Comparison of ENCODE assay signal across 8 mouse cellular contexts in the genomic region with DNA sequence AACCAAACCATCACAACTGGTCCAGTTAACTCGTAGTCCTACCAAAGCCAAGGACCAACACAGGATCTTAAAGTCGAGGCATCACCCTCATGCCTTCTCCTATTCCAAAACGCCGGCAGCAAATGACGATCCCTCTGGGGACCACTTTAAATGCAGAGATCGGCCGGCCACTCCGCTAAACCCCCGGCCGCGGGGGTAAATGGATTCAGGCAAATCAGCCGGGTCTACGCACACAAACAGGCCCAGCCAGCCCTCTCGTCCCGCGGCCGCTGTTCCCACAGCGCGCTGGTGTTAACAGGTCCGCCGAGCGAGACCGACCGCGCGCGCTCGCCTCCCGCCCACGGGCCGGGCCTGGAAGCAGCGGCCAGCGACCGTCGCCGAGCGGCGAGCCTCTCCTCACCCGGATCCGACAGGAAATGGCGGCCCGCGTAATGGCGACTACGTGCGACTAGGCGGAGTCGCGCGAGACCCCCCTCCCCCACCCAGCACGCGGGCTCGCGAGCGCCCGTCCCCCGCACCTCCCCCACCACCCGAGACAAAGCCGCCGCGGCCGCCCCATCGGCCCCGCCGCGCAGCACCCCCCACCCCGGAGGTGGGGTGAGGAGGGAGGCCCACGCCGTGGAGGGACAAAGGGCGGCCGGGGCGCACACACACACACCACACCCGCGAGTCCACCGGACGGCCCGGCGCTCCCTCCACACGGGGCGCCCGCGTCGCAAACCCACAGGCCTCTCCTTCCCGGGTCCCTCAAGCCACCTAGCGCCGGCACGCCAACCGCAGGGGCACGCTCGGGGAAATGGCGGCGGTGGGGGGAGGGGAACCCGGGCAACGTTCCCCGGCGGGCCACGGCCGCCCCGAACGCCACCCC. TPM values are rescaled to one million over a fixed set of nuclear protein-coding genes. Genes with fewer than 3 reads are reported as not detected.
A peak's percentile ranks its signal among the peaks of the same experiment; 100 is the strongest.
DNase-seq lines count a peak whose midpoint lies in the region; ATAC-seq and TF ChIP-seq lines count a peak whose summit lies in the region.

No protein-coding gene starts in this region.

- peaks cover 38% of the 10 kb centered on the region for H3K4me1 ChIP-seq in E14TG2a.4 (replicated peaks; ENCODE audit: low read depth, low read length)
- H3K4me1 ChIP-seq in forebrain, embryonic 13.5 days = peaks cover 17% of the 10 kb centered on the region
- H3K4me1 ChIP-seq in lung, adult 2 months (ENCODE audit: control insufficient read depth, insufficient read depth, low read length) = no peaks in the 10 kb centered on the region; the same call in 1 of the 2 replicates
- peaks cover 11% of the 10 kb centered on the region for H3K4me1 ChIP-seq in neural tube, embryonic 14.5 days (ENCODE audit: control insufficient read depth, insufficient read depth, low read length)
- H3K4me1 ChIP-seq in testis, adult 2 months (ENCODE audit: control insufficient read depth, insufficient read depth, low read length) = peaks cover 7% of the 10 kb centered on the region

- intact Hi-C loops in heart, postnatal 25 days (cut with DNase I) = loop anchor here (2.0 kb wide), 1 partner anchor 17 kb away; a partner anchor contains a TSS

- under 1% methylated on average over 80 of the region's 100 CpGs for WGBS in forebrain, embryonic 13.5 days
- under 1% methylated on average over 86 of the region's 100 CpGs for WGBS in lung, adult 2 months
- WGBS in neural tube, embryonic 14.5 days = under 1% methylated on average over 74 of the region's 100 CpGs

- peaks cover 48% of the 10 kb centered on the region for H3K36me3 ChIP-seq in E14TG2a.4 (ENCODE audit: insufficient read depth, low read length)
- peaks cover 23% of the 10 kb centered on the region for H3K36me3 ChIP-seq in forebrain, embryonic 13.5 days (ENCODE audit: poor library complexity, severe bottlenecking)
- H3K36me3 ChIP-seq in neural tube, embryonic 14.5 days (ENCODE audit: control insufficient read depth, insufficient read depth, low read length) = peaks cover 29% of the 10 kb centered on the region
- H3K36me3 ChIP-seq in testis, adult 2 months (ENCODE audit: control insufficient read depth, insufficient read depth, low read length) = no peaks in the 10 kb centered on the region; the same call in 1 of the 2 replicates

- TF ChIP-seq CTCF in E14TG2a.4 (conservative IDR thresholded peaks at IDR 0.05; ENCODE audit: low read length) = no peak
- TF ChIP-seq CTCF in brain, embryonic 14.5 days (IDR thresholded peaks at IDR 0.05; ENCODE audit: borderline replicate concordance, extremely low read depth, insufficient read depth, insufficient read length) = no peak
- TF ChIP-seq CTCF in layer of hippocampus, adult 2 months (conservative IDR thresholded peaks at IDR 0.05) = peak; percentile 38
- no peak for TF ChIP-seq CTCF in lung, adult 2 months (IDR thresholded peaks at IDR 0.05; ENCODE audit: insufficient read depth, low read length)
- no peak for TF ChIP-seq CTCF in testis, adult 2 months (IDR thresholded peaks at IDR 0.05; ENCODE audit: control insufficient read depth, insufficient read depth, insufficient replicate concordance, low read depth, low read length)

- no peaks in the 10 kb centered on the region for H3K9me3 ChIP-seq in E14TG2a.4 (ENCODE audit: low read length)
- no peaks in the 10 kb centered on the region for H3K9me3 ChIP-seq in forebrain, embryonic 13.5 days (replicated peaks)
- H3K9me3 ChIP-seq in neural tube, embryonic 14.5 days (ENCODE audit: control insufficient read depth, low read length) = no peaks in the 10 kb centered on the region

- DNase-seq in brain, embryonic 14.5 days (ENCODE audit: low read depth) = peak; percentile 89
- peak; percentile 44 for DNase-seq in heart, postnatal 25 days (ENCODE audit: low spot score)
- DNase-seq in layer of hippocampus, adult 2 months (ENCODE audit: low spot score in 2 of 2) = peak; percentile 63 to 73
- peak; percentile 64 for DNase-seq in lung, adult 2 months

- peak overlapping the region; percentile 95 for H3K4me3 ChIP-seq in E14TG2a.4 (replicated peaks; ENCODE audit: low read length)
- peak overlapping the region; percentile 99 for H3K4me3 ChIP-seq in forebrain, embryonic 13.5 days
- peak overlapping the region; percentile 93 for H3K4me3 ChIP-seq in layer of hippocampus, adult 2 months
- H3K4me3 ChIP-seq in lung, adult 2 months (replicated peaks; ENCODE audit: extremely low read depth, low read depth, low read length) = peak overlapping the region; percentile 99
- H3K4me3 ChIP-seq in neural tube, embryonic 14.5 days (ENCODE audit: low read depth, low read length) = peak overlapping the region; percentile 100
- peak overlapping the region; percentile 99 for H3K4me3 ChIP-seq in testis, adult 2 months (ENCODE audit: control insufficient read depth, low read depth, low read length)

- peak overlapping the region; percentile 82 for H3K4me2 ChIP-seq in forebrain, embryonic 13.5 days
- peak overlapping the region; percentile 95 for H3K4me2 ChIP-seq in neural tube, embryonic 14.5 days (ENCODE audit: low read depth, low read length)

- ATAC-seq in forebrain, embryonic 13.5 days = peak; percentile 31
- peak; percentile 54 for ATAC-seq in neural tube, embryonic 14.5 days (ENCODE audit: low read depth)

- H3K9ac ChIP-seq in forebrain, embryonic 13.5 days = peak overlapping the region; percentile 100
- peak overlapping the region; percentile 100 for H3K9ac ChIP-seq in neural tube, embryonic 14.5 days (replicated peaks; ENCODE audit: low read depth, low read length)

- H3K27ac ChIP-seq in forebrain, embryonic 13.5 days = peak overlapping the region; percentile 100
- H3K27ac ChIP-seq in layer of hippocampus, adult 2 months = peak overlapping the region; percentile 99
- H3K27ac ChIP-seq in neural tube, embryonic 14.5 days (ENCODE audit: low read depth, low read length) = peak overlapping the region; percentile 100
- H3K27ac ChIP-seq in testis, adult 2 months (ENCODE audit: control insufficient read depth, insufficient read depth, low read depth, low read length) = peak overlapping the region; percentile 100

- H3K27me3 ChIP-seq in E14TG2a.4 (ENCODE audit: insufficient read depth, low read length) = no peaks in the 10 kb centered on the region
- no peaks in the 10 kb centered on the region for H3K27me3 ChIP-seq in forebrain, embryonic 13.5 days
- H3K27me3 ChIP-seq in neural tube, embryonic 14.5 days (ENCODE audit: control insufficient read depth, insufficient read depth, low read length) = no peaks in the 10 kb centered on the region
- no peaks in the 10 kb centered on the region for H3K27me3 ChIP-seq in testis, adult 2 months (ENCODE audit: control insufficient read depth, insufficient read depth, low read length)

- TF ChIP-seq POLR2A in brain, embryonic 14.5 days (IDR thresholded peaks at IDR 0.05; ENCODE audit: borderline replicate concordance, extremely low read depth, insufficient read depth, insufficient read length, poor library complexity, severe bottlenecking) = 0 out of 2 replicates have a peak, but pooled peaks have one; percentile 21
- TF ChIP-seq POLR2A in lung, adult 2 months (IDR thresholded peaks at IDR 0.05; ENCODE audit: borderline replicate concordance, extremely low read depth, low read depth, low read length) = no peak
- TF ChIP-seq POLR2A in testis, adult 2 months (IDR thresholded peaks at IDR 0.05; ENCODE audit: control insufficient read depth, low read depth, low read length) = no peak; the same call in 1 of the 2 replicates

RNA-seq across cellular contexts. Expression of a gene that starts 0.7 kb away (rescaled TPM):
- 10.9 and 14.3 TPM in 2 replicates for polyA plus RNA-seq in brain, embryonic 14.5 days (2012; rRNA removed)
- polyA plus RNA-seq in forebrain, embryonic 13.5 days (2015; fragmentation: Nextera tagmentation; extraction: Ambion mirVana) = 28.0 and 28.4 TPM in 2 replicates
- total RNA-seq in heart, postnatal 25 days (2021) = 10 to 100 TPM in 1 of 2 experiments, 1 to 10 TPM in 1; 8.3 to 10.0 TPM
- total RNA-seq in layer of hippocampus, adult 2 months (2021) = 10 to 100 TPM; 16.8 to 17.9 TPM
- 8.7 and 9.7 TPM in 2 replicates for polyA plus RNA-seq in lung, adult 2 months (2012; rRNA removed)
- 27.3 and 28.8 TPM in 2 replicates for polyA plus RNA-seq in neural tube, embryonic 14.5 days (2014; fragmentation: Nextera tagmentation; extraction: Ambion mirVana)
- polyA plus RNA-seq in testis, adult 2 months (2012; rRNA removed) = 32.2 and 37.1 TPM in 2 replicates

RNA-seq across cellular contexts. Expression of a gene that starts 1.8 kb away (rescaled TPM):
- polyA plus RNA-seq in brain, embryonic 14.5 days (2012; rRNA removed) = 842 and 926 TPM in 2 replicates
- polyA plus RNA-seq in forebrain, embryonic 13.5 days (2015; fragmentation: Nextera tagmentation; extraction: Ambion mirVana) = 2,271 and 2,276 TPM in 2 replicates
- 100 to 1,000 TPM; 407 to 495 TPM for total RNA-seq in heart, postnatal 25 days (2021)
- total RNA-seq in layer of hippocampus, adult 2 months (2021) = 100 to 1,000 TPM; 660 to 681 TPM
- 192 and 290 TPM in 2 replicates for polyA plus RNA-seq in lung, adult 2 months (2012; rRNA removed)
- 1,230 and 1,490 TPM in 2 replicates for polyA plus RNA-seq in neural tube, embryonic 14.5 days (2014; fragmentation: Nextera tagmentation; extraction: Ambion mirVana)
- 185 and 215 TPM in 2 replicates for polyA plus RNA-seq in testis, adult 2 months (2012; rRNA removed)

RNA-seq across cellular contexts. Expression of a gene that starts 16.3 kb away (rescaled TPM):
- polyA plus RNA-seq in brain, embryonic 14.5 days (2012; rRNA removed) = 14.4 and 15.3 TPM in 2 replicates
- polyA plus RNA-seq in forebrain, embryonic 13.5 days (2015; fragmentation: Nextera tagmentation; extraction: Ambion mirVana) = 24.4 and 26.3 TPM in 2 replicates
- total RNA-seq in heart, postnatal 25 days (2021) = 10 to 100 TPM; 14.4 to 14.6 TPM
- total RNA-seq in layer of hippocampus, adult 2 months (2021) = 1 to 10 TPM; 6.7 to 7.6 TPM
- polyA plus RNA-seq in lung, adult 2 months (2012; rRNA removed) = 22.1 and 28.9 TPM in 2 replicates
- 24.5 TPM in 2 replicates for polyA plus RNA-seq in neural tube, embryonic 14.5 days (2014; fragmentation: Nextera tagmentation; extraction: Ambion mirVana)
- 3.4 and 3.9 TPM in 2 replicates for polyA plus RNA-seq in testis, adult 2 months (2012; rRNA removed)

RNA-seq across cellular contexts. Expression of a gene that starts 42.4 kb away (rescaled TPM):
- 1.3 and 2.5 TPM in 2 replicates for polyA plus RNA-seq in brain, embryonic 14.5 days (2012; rRNA removed)
- polyA plus RNA-seq in forebrain, embryonic 13.5 days (2015; fragmentation: Nextera tagmentation; extraction: Ambion mirVana) = 1.4 and 1.6 TPM in 2 replicates
- total RNA-seq in heart, postnatal 25 days (2021) = under 1 TPM; 0.08 to 0.13 TPM
- total RNA-seq in layer of hippocampus, adult 2 months (2021) = 1 to 10 TPM; 3.3 TPM
- 0.77 and 0.96 TPM in 2 replicates for polyA plus RNA-seq in lung, adult 2 months (2012; rRNA removed)
- polyA plus RNA-seq in neural tube, embryonic 14.5 days (2014; fragmentation: Nextera tagmentation; extraction: Ambion mirVana) = 1.9 and 2.3 TPM in 2 replicates
- polyA plus RNA-seq in testis, adult 2 months (2012; rRNA removed) = 57.6 and 60.5 TPM in 2 replicates

Comparison
In these comparisons a context has a peak if more than half of its experiments do, and no peak if none do; other contexts are left out.
1. Peak in every context shown above with its lines: DNase-seq, ATAC-seq, H3K4me3 ChIP-seq and H3K27ac ChIP-seq.